Mouse (Mus musculus): Measurements from ENCODE around the gene Ptbp1. TPM values are rescaled to one million over a fixed set of nuclear protein-coding genes. Genes with fewer than 3 reads are reported as not detected.

Gene Ptbp1
- polyA plus RNA-seq, 2 experiments: 262 to 536 TPM

DNA sequence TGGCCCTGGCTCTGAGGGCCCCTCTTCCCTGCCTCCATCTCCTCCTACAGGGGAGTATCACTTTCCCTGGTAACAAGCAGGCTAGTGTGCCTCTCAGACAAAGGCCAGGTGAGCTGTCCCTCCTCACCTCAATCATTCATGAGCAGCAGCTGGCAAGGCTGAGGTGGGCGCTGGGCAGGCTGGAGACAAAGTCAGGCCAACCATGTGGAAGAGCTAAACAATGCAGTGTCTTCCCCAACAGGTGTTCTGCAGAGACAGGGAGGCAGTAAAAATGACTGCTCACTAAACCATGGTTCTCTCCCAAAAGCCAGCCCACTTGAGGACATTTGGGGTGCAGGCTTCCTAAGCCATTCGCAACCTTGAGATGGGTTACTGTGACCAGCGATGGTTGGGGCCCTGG is 2.6 kb upstream of the Ptbp1 start:
- Histone ChIP-seq H3K9ac (ENCODE audit: low read depth, low read length, severe bottlenecking) (no peak overlapping the region), H3K4me1 (ENCODE audit: control insufficient read depth, insufficient read depth, low read length) (peaks cover 28% of the 10 kb centered on the region), H3K36me3 (ENCODE audit: control insufficient read depth, insufficient read depth, low read length) (peaks cover 10% of the 10 kb centered on the region), H3K27me3 (ENCODE audit: control insufficient read depth, insufficient read depth, low read length) (no peaks in the 10 kb centered on the region), H3K4me3 (replicated peaks; ENCODE audit: low read length) (no peak overlapping the region), H3K9me3 (ENCODE audit: control insufficient read depth, low read length) (no peaks in the 10 kb centered on the region), H3K4me2 (replicated peaks; ENCODE audit: low read depth, low read length, severe bottlenecking) (peak overlapping the region; percentile 82), H3K27ac (replicated peaks; ENCODE audit: low read depth, low read length) (peak overlapping the region; percentile 99)
- TF ChIP-seq POLR2A (IDR thresholded peaks at IDR 0.05; ENCODE audit: borderline replicate concordance, extremely low read depth, insufficient read depth, insufficient read length): no peak
- DNase-seq (ENCODE audit: low spot score) (no peak), ATAC-seq (ENCODE audit: low FRiP score, low read depth) (no peak)
- 57% methylated on average over 3 of the region's 3 CpGs for WGBS

GRCm38 (mm10) chr10:79852107-79852789 is 2.0 kb upstream of the Ptbp1 start:
- ATAC-seq (ENCODE audit: low FRiP score, low read depth): no peak
- H3K4me1 ChIP-seq (ENCODE audit: control insufficient read depth, insufficient read depth, low read length): peaks cover 34% of the 10 kb centered on the region
- H3K4me2 ChIP-seq (replicated peaks; ENCODE audit: low read depth, low read length, severe bottlenecking): peak overlapping the region; percentile 82
- DNase-seq (ENCODE audit: low spot score): peak; percentile 60
- H3K4me3 ChIP-seq (replicated peaks; ENCODE audit: low read length): peak overlapping the region; percentile 99; the same call in 1 of the 2 replicates
- WGBS: 30% methylated on average over 9 of the region's 9 CpGs
- H3K36me3 ChIP-seq (ENCODE audit: control insufficient read depth, insufficient read depth, low read length): peaks cover 16% of the 10 kb centered on the region
- H3K9ac ChIP-seq (ENCODE audit: low read depth, low read length, severe bottlenecking): peak overlapping the region; percentile 99; the same call in 1 of the 2 replicates
- no peaks in the 10 kb centered on the region for H3K9me3 ChIP-seq (ENCODE audit: control insufficient read depth, low read length)
- H3K27ac ChIP-seq (replicated peaks; ENCODE audit: low read depth, low read length): peak overlapping the region; percentile 99
- no peaks in the 10 kb centered on the region for H3K27me3 ChIP-seq (ENCODE audit: control insufficient read depth, insufficient read depth, low read length)
- no peak for TF ChIP-seq POLR2A (IDR thresholded peaks at IDR 0.05; ENCODE audit: borderline replicate concordance, extremely low read depth, insufficient read depth, insufficient read length)

GRCm38 (mm10) chr10:79852827-79853226 is 1.4 kb upstream of the Ptbp1 start:
- no peak for TF ChIP-seq POLR2A (IDR thresholded peaks at IDR 0.05; ENCODE audit: borderline replicate concordance, extremely low read depth, insufficient read depth, insufficient read length)

DNA sequence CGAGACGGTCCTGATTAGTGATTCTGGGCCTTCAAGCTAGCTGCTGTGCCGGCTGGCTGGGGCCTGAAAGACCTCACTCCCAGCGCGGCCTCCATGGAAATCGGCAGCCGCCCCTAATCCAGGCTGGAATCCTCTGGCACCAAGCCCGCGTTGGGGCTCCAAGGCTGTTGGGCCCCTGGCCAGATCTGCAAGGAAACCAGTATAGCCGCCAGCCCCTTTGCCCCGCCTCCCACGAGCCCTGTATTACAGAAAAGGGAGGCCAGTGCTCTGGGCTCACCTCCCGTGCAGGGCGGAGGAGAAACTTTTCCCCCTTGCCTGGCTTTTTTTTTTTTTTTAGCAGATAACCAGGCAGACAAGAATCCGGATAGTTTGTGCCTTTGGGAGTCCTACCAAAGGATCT is 835 bp upstream of the Ptbp1 start:
- Histone ChIP-seq H3K9me3 (ENCODE audit: control insufficient read depth, low read length) (no peaks in the 10 kb centered on the region), H3K9ac (ENCODE audit: low read depth, low read length, severe bottlenecking) (peak overlapping the region; percentile 99), H3K36me3 (ENCODE audit: control insufficient read depth, insufficient read depth, low read length) (peaks cover 28% of the 10 kb centered on the region), H3K4me2 (replicated peaks; ENCODE audit: low read depth, low read length, severe bottlenecking) (peak overlapping the region; percentile 82), H3K4me3 (replicated peaks; ENCODE audit: low read length) (peak overlapping the region; percentile 99), H3K4me1 (ENCODE audit: control insufficient read depth, insufficient read depth, low read length) (peaks cover 45% of the 10 kb centered on the region), H3K27me3 (ENCODE audit: control insufficient read depth, insufficient read depth, low read length) (no peaks in the 10 kb centered on the region), H3K27ac (replicated peaks; ENCODE audit: low read depth, low read length) (peak overlapping the region; percentile 99)
- DNase-seq (ENCODE audit: low spot score): peak; percentile 98
- WGBS: 0% methylated on average over 15 of the region's 15 CpGs
- peak; percentile 74; the same call in 1 of the 2 replicates for TF ChIP-seq POLR2A (IDR thresholded peaks at IDR 0.05; ENCODE audit: borderline replicate concordance, extremely low read depth, insufficient read depth, insufficient read length)
- peak; percentile 58 for ATAC-seq (ENCODE audit: low FRiP score, low read depth)

More at GRCm38 (mm10) chr10:79852827-79853226, 1.4 kb upstream of the Ptbp1 start:
- Histone ChIP-seq H3K9ac (ENCODE audit: low read depth, low read length, severe bottlenecking) (peak overlapping the region; percentile 99), H3K4me3 (replicated peaks; ENCODE audit: low read length) (peak overlapping the region; percentile 99), H3K27ac (replicated peaks; ENCODE audit: low read depth, low read length) (peak overlapping the region; percentile 99), H3K4me2 (replicated peaks; ENCODE audit: low read depth, low read length, severe bottlenecking) (peak overlapping the region; percentile 82), H3K9me3 (ENCODE audit: control insufficient read depth, low read length) (no peaks in the 10 kb centered on the region), H3K36me3 (ENCODE audit: control insufficient read depth, insufficient read depth, low read length) (peaks cover 22% of the 10 kb centered on the region), H3K4me1 (ENCODE audit: control insufficient read depth, insufficient read depth, low read length) (peaks cover 40% of the 10 kb centered on the region), H3K27me3 (ENCODE audit: control insufficient read depth, insufficient read depth, low read length) (no peaks in the 10 kb centered on the region)
- ATAC-seq (ENCODE audit: low FRiP score, low read depth): no peak
- no peak for DNase-seq (ENCODE audit: low spot score)
- 24% methylated on average over 8 of the region's 8 CpGs for WGBS

DNA sequence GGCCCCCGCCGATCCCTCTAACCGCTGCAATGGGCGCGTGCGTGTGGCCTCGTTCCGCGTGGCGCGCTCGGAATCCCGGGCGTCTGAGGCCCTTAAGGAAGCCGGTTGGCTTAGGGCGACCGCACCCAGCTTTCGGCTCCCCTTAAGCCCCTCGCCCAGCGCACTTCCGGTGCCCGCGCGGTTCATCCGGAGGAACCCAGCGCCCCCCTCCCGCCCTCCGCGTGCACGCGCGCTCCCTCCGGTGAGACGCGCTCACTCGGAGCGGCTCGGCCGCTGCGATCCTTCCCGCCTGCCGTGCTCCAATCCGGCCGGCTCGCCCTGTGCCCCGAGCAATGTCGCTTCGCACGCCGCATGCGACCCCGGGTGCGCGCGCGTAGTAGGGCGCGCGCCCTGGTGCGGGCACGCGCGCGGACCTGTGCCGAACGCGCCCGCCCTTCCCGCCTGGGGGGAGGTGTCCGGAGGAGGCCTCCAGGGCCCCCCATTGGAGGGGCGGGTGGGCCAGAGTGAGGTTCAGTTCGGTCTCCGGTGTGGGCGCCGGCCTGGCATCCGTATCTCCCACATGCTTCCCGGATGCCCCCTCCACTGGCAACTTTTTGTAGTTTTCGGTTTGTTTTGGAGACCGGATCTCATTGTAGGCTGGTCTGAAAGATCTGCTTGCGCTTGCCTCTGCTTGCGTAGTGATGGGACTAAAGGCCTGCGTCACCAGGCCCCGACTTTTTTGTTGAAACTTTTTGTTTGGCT is 744 bp downstream of the Ptbp1 start:
- peak; percentile 23 for ATAC-seq (ENCODE audit: low FRiP score, low read depth)
- H3K4me2 ChIP-seq (replicated peaks; ENCODE audit: low read depth, low read length, severe bottlenecking): peak overlapping the region; percentile 98
- peaks cover 43% of the 10 kb centered on the region for H3K36me3 ChIP-seq (ENCODE audit: control insufficient read depth, insufficient read depth, low read length)
- no peaks in the 10 kb centered on the region for H3K27me3 ChIP-seq (ENCODE audit: control insufficient read depth, insufficient read depth, low read length)
- peak overlapping the region; percentile 99 for H3K9ac ChIP-seq (ENCODE audit: low read depth, low read length, severe bottlenecking)
- DNase-seq (ENCODE audit: low spot score): peak; percentile 79
- H3K4me3 ChIP-seq (replicated peaks; ENCODE audit: low read length): peak overlapping the region; percentile 99
- peak overlapping the region; percentile 99 for H3K27ac ChIP-seq (replicated peaks; ENCODE audit: low read depth, low read length)
- 0 out of 2 replicates have a peak, but pooled peaks have one; percentile 5 for TF ChIP-seq POLR2A (IDR thresholded peaks at IDR 0.05; ENCODE audit: borderline replicate concordance, extremely low read depth, insufficient read depth, insufficient read length)
- H3K4me1 ChIP-seq (ENCODE audit: control insufficient read depth, insufficient read depth, low read length): peaks cover 47% of the 10 kb centered on the region
- H3K9me3 ChIP-seq (ENCODE audit: control insufficient read depth, low read length): no peaks in the 10 kb centered on the region
- WGBS: 1% methylated on average over 60 of the region's 83 CpGs

Data from limb, embryonic 14.5 days (tissue).